Mouse (Mus musculus): ENCODE results near the gene Sec31b. TPM values are rescaled to one million over a fixed set of nuclear protein-coding genes. Genes with fewer than 3 reads are reported as not detected.
A peak's percentile ranks its signal among the peaks of the same experiment; 100 is the strongest.

The Sec31b gene
- total RNA-seq, 2 experiments from 2014 or later, result 0.11 to 0.16 TPM

GRCm38 (mm10) chr19:44562652-44563206 is 17.1 kb upstream of the Sec31b start, which contains the start of gene Hif1an:
Hif1an (plus strand) TSS chr19:44562850.
- Histone ChIP-seq H3K4me3 (peak within 1 kb of the TSS; percentile 79), H3K27ac (peak within 1 kb of the TSS; percentile 64)
- intact Hi-C loops (cut with DNase I), result no loop called here
- peak; percentile 92 for DNase-seq (ENCODE audit: extremely low spot score in 1 of 2, low spot score in 2 of 2)
- TF ChIP-seq CTCF (IDR thresholded peaks at IDR 0.05), result peak; percentile 99

GRCm38 (mm10) chr19:44554861-44555590 is 9.4 kb upstream of the Sec31b start, which contains the start of gene Ndufb8:
Ndufb8 (minus strand) TSS chr19:44555440.
- TF ChIP-seq CTCF (IDR thresholded peaks at IDR 0.05), result no peak
- H3K27ac ChIP-seq, result peak within 1 kb of the TSS; percentile 87
- H3K4me3 ChIP-seq, result peak within 1 kb of the TSS; percentile 85
- intact Hi-C loops (cut with DNase I), result no loop called here
- peak; percentile 94 to 98 for DNase-seq (ENCODE audit: extremely low spot score in 1 of 2, low spot score in 2 of 2)

- H3K4me3 ChIP-seq, result peak overlapping the region; percentile 85
- peak overlapping the region; percentile 87 for H3K27ac ChIP-seq
- TF ChIP-seq CTCF (IDR thresholded peaks at IDR 0.05), result no peak
- peak in 1 of 2 experiments; percentile 20 for DNase-seq (ENCODE audit: extremely low spot score in 1 of 2, low spot score in 2 of 2)
- intact Hi-C loops (cut with DNase I), result no loop called here
Measured at GRCm38 (mm10) chr19:44554490-44554860, 8.8 kb upstream of the Sec31b start.

- DNase-seq (ENCODE audit: extremely low spot score in 1 of 2, low spot score in 2 of 2), result no peak
- H3K4me3 ChIP-seq, result no peak overlapping the region
- intact Hi-C loops (cut with DNase I), result no loop called here
- no peak overlapping the region for H3K27ac ChIP-seq
- no peak for TF ChIP-seq CTCF (IDR thresholded peaks at IDR 0.05)
Measured at GRCm38 (mm10) chr19:44553286-44553685, 7.6 kb upstream of the Sec31b start.

GRCm38 (mm10) chr19:44552731-44553130 is 7.1 kb upstream of the Sec31b start, which contains the start of gene Gm20538:
Gm20538 (minus strand) TSS chr19:44552831.
- Histone ChIP-seq H3K27ac (no peak within 1 kb of the TSS), H3K4me3 (no peak within 1 kb of the TSS; the same call in 1 of the 2 replicates)
- TF ChIP-seq CTCF (IDR thresholded peaks at IDR 0.05), result no peak
- intact Hi-C loops (cut with DNase I), result no loop called here
- no peak for DNase-seq (ENCODE audit: extremely low spot score in 1 of 2, low spot score in 2 of 2)

GRCm38 (mm10) chr19:44544775-44545174 is 889 bp downstream of the Sec31b start:
- intact Hi-C loops (cut with DNase I), result loop anchor here (2.0 to 5.0 kb wide), 2 partner anchors 172 to 297 kb away; no protein-coding TSS in a partner anchor

GRCm38 (mm10) chr19:44544372-44544771 is 1.3 kb downstream of the Sec31b start:
- TF ChIP-seq CTCF (IDR thresholded peaks at IDR 0.05), result no peak
- intact Hi-C loops (cut with DNase I), result loop anchor here (2.0 kb wide), 1 partner anchor 172 kb away; no protein-coding TSS in a partner anchor
- H3K27ac ChIP-seq, result no peak overlapping the region
- no peak for DNase-seq (ENCODE audit: extremely low spot score in 1 of 2, low spot score in 2 of 2)
- no peak overlapping the region for H3K4me3 ChIP-seq

More at GRCm38 (mm10) chr19:44544775-44545174, 889 bp downstream of the Sec31b start:
- no peak overlapping the region for H3K4me3 ChIP-seq
- TF ChIP-seq CTCF (IDR thresholded peaks at IDR 0.05), result peak; percentile 79
- DNase-seq (ENCODE audit: extremely low spot score in 1 of 2, low spot score in 2 of 2), result peak; percentile 58 to 64
- no peak overlapping the region for H3K27ac ChIP-seq

GRCm38 (mm10) chr19:44542694-44543178 is 2.9 kb downstream of the Sec31b start:
- Histone ChIP-seq H3K27ac (no peak overlapping the region), H3K4me3 (no peak overlapping the region)
- no peak for DNase-seq (ENCODE audit: extremely low spot score in 1 of 2, low spot score in 2 of 2)
- intact Hi-C loops (cut with DNase I), result no loop called here
- TF ChIP-seq CTCF (IDR thresholded peaks at IDR 0.05), result no peak

- no peak for TF ChIP-seq CTCF (IDR thresholded peaks at IDR 0.05)
- Histone ChIP-seq H3K4me3 (no peak overlapping the region), H3K27ac (no peak overlapping the region)
- intact Hi-C loops (cut with DNase I), result loop anchor here (5.0 kb wide), 1 partner anchor 345 kb away; the partner anchor contains the start of gene Pkd2l1
- DNase-seq (ENCODE audit: extremely low spot score in 1 of 2, low spot score in 2 of 2), result no peak
Measured at GRCm38 (mm10) chr19:44537416-44537815, 8.2 kb downstream of the Sec31b start.

GRCm38 (mm10) chr19:44535376-44535775 is 10.3 kb downstream of the Sec31b start:
- peak; percentile 51 for TF ChIP-seq CTCF (IDR thresholded peaks at IDR 0.05)
- intact Hi-C loops (cut with DNase I), result loop anchor here (5.0 kb wide), 1 partner anchor 343 kb away; the partner anchor contains the start of gene Pkd2l1
- no peak for DNase-seq (ENCODE audit: extremely low spot score in 1 of 2, low spot score in 2 of 2)
- Histone ChIP-seq H3K4me3 (no peak overlapping the region), H3K27ac (no peak overlapping the region)

- TF ChIP-seq CTCF (IDR thresholded peaks at IDR 0.05), result no peak
- intact Hi-C loops (cut with DNase I), result loop anchor here (5.0 kb wide), 1 partner anchor 368 kb away; no protein-coding TSS in a partner anchor
- Histone ChIP-seq H3K27ac (no peak overlapping the region), H3K4me3 (no peak overlapping the region)
- DNase-seq (ENCODE audit: extremely low spot score in 1 of 2, low spot score in 2 of 2), result no peak
Measured at GRCm38 (mm10) chr19:44530018-44530417, 15.6 kb downstream of the Sec31b start.
